Mouse (Mus musculus): Measurements from ENCODE around the gene Ifna6. TPM values are rescaled to one million over a fixed set of nuclear protein-coding genes. Genes with fewer than 3 reads are reported as not detected.
"Not testable (repeated sequence)": the region's sequence is repeated elsewhere in the genome, so short reads cannot be mapped to it uniquely, and the experiment has no call there.

Gene Ifna6
- polyA plus RNA-seq, 1 experiment from 2014 or later = not detected

GRCm38 (mm10) chr4:88835225-88835624 lies 8.0 kb downstream of the Ifna6 start, which contains the start of gene Ifna5:
Gene Ifna5, plus strand, starts transcription at chr4:88835525.
- not testable (repeated sequence) for H3K36me3 ChIP-seq (ENCODE audit: control insufficient read depth, insufficient read depth, low read length); H3K4me1 ChIP-seq (ENCODE audit: control insufficient read depth, insufficient read depth, low read length); H3K4me2 ChIP-seq (ENCODE audit: low read length); H3K27me3 ChIP-seq (replicated peaks; ENCODE audit: control insufficient read depth, insufficient read depth, low read length); DNase-seq (ENCODE audit: low spot score); ATAC-seq; H3K4me3 ChIP-seq (ENCODE audit: low read depth, low read length); H3K9ac ChIP-seq (ENCODE audit: low read length); H3K9me3 ChIP-seq (replicated peaks; ENCODE audit: control insufficient read depth, low read length); H3K27ac ChIP-seq (ENCODE audit: low read depth, low read length)
- WGBS = 80% methylated on average over 1 of the region's 1 CpGs

DNA sequence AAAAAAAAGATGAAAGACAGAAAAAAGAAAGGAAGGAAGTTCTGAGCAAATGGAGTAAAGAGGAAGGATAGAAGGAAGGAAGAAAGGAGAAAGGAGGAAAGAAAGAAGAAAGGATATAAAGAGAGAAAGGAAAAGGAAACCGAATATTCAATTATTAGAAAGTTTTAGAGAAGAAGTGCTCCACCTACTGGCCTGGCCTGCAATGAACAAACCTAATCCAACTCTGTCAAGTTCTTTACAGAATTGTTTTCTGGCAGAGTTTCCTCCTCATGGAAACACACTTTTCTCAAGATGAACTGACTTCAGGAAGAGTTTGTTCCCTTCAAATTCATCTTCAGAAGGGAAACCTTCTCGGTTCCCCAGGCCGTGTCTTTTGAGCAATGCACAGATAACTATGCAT lies 11.6 kb downstream of the Ifna6 start:
- 40% methylated on average over 3 of the region's 3 CpGs for WGBS
- Histone ChIP-seq H3K4me2 (ENCODE audit: low read length) (no peak overlapping the region), H3K27me3 (replicated peaks; ENCODE audit: control insufficient read depth, insufficient read depth, low read length) (no peaks in the 10 kb centered on the region), H3K4me1 (ENCODE audit: control insufficient read depth, insufficient read depth, low read length) (no peaks in the 10 kb centered on the region), H3K9me3 (replicated peaks; ENCODE audit: control insufficient read depth, low read length) (no peaks in the 10 kb centered on the region), H3K27ac (ENCODE audit: low read depth, low read length) (no peak overlapping the region), H3K9ac (ENCODE audit: low read length) (no peak overlapping the region), H3K4me3 (ENCODE audit: low read depth, low read length) (no peak overlapping the region), H3K36me3 (ENCODE audit: control insufficient read depth, insufficient read depth, low read length) (no peaks in the 10 kb centered on the region)
- ATAC-seq (no peak), DNase-seq (ENCODE audit: low spot score) (peak; percentile 19)

DNA sequence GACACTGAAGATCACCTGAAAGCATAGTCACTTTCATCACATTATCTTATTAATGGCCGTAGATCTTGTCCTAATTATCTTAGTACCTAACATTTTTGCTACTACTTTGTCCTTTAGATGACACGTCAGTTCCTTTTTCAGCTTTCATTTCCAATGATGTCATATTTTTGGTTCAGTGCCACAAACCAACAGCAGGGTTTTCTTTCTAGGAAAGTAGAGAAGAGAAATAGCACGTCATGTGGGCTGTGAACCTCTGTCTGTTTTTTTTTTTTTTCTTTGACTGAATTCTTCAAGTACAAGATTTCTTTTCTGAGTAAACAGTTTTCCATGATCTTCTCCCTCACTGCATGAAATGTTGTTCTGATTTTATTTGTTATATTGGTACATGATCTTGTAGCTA lies 12.8 kb downstream of the Ifna6 start:
- Histone ChIP-seq H3K9me3 (replicated peaks; ENCODE audit: control insufficient read depth, low read length) (no peaks in the 10 kb centered on the region), H3K27me3 (replicated peaks; ENCODE audit: control insufficient read depth, insufficient read depth, low read length) (no peaks in the 10 kb centered on the region), H3K4me2 (ENCODE audit: low read length) (no peak overlapping the region), H3K9ac (ENCODE audit: low read length) (no peak overlapping the region), H3K4me3 (ENCODE audit: low read depth, low read length) (no peak overlapping the region), H3K36me3 (ENCODE audit: control insufficient read depth, insufficient read depth, low read length) (no peaks in the 10 kb centered on the region), H3K4me1 (ENCODE audit: control insufficient read depth, insufficient read depth, low read length) (no peaks in the 10 kb centered on the region), H3K27ac (ENCODE audit: low read depth, low read length) (no peak overlapping the region)
- DNase-seq (ENCODE audit: low spot score) (no peak), ATAC-seq (no peak)
- 70% methylated on average over 3 of the region's 3 CpGs for WGBS

DNA sequence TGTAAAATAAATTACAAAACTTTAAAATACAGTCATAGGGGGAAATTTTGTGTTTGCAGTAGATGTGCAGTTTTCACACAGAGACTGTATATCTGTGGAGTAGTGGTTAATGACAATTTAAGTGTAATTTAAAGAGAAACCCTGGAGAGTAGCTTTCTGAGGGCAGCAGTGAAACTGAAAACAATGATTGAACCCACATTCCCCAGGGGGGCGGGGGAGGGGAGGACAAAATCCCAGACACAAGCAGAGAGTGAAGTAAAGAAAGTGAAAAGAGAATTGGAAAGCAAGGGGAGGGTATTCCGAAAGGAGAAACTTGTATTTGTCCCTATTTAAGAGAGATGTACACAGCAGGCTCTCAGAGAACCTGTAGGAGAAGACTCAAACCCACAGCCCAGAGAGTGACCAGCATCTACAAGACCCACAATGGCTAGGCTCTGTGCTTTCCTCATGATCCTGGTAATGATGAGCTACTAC lies 14.3 kb downstream of the Ifna6 start, which contains the start of gene Ifna4:
Gene Ifna4 (plus strand): TSS at position 424 of the 474 bp plus-strand sequence.
- no peak within 1 kb of the TSS for H3K4me2 ChIP-seq (ENCODE audit: low read length)
- H3K9me3 ChIP-seq (replicated peaks; ENCODE audit: control insufficient read depth, low read length) = no peaks in the 10 kb centered on the region
- H3K4me1 ChIP-seq (ENCODE audit: control insufficient read depth, insufficient read depth, low read length) = no peaks in the 10 kb centered on the region
- ATAC-seq (no peak), DNase-seq (ENCODE audit: low spot score) (no peak)
- WGBS = 35% methylated on average over 2 of the region's 2 CpGs
- no peak within 1 kb of the TSS for H3K27ac ChIP-seq (ENCODE audit: low read depth, low read length)
- H3K36me3 ChIP-seq (ENCODE audit: control insufficient read depth, insufficient read depth, low read length) = no peaks in the 10 kb centered on the region
- H3K9ac ChIP-seq (ENCODE audit: low read length) = no peak within 1 kb of the TSS
- no peaks in the 10 kb centered on the region for H3K27me3 ChIP-seq (replicated peaks; ENCODE audit: control insufficient read depth, insufficient read depth, low read length)
- H3K4me3 ChIP-seq (ENCODE audit: low read depth, low read length) = no peak within 1 kb of the TSS

DNA sequence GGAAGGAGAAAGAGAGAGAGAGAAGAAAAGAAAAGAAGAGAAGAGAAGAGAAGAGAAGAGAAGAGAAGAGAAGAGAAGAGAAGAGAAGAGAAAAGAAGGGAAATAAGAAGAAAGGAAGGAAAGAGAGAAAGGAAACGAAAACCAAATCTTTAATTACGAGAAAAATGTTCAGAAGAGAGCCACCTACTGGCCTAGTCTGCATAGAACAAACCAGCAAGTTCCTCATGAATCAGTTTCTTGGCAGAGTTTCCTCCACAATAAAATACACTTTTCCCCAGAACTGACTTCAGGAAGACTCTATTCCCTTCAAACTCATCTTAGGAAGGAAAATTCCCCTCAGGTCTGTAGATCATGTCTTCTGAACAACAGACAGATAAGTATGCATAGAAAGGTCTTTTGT lies 18.1 kb downstream of the Ifna6 start:
- ATAC-seq (no peak), DNase-seq (ENCODE audit: low spot score) (no peak)
- no peak overlapping the region for H3K27ac ChIP-seq (ENCODE audit: low read depth, low read length)
- no peak overlapping the region for H3K4me2 ChIP-seq (ENCODE audit: low read length)
- no peaks in the 10 kb centered on the region for H3K4me1 ChIP-seq (ENCODE audit: control insufficient read depth, insufficient read depth, low read length)
- no peak overlapping the region for H3K4me3 ChIP-seq (ENCODE audit: low read depth, low read length)
- H3K36me3 ChIP-seq (ENCODE audit: control insufficient read depth, insufficient read depth, low read length) = no peaks in the 10 kb centered on the region
- no peaks in the 10 kb centered on the region for H3K9me3 ChIP-seq (replicated peaks; ENCODE audit: control insufficient read depth, low read length)
- H3K27me3 ChIP-seq (replicated peaks; ENCODE audit: control insufficient read depth, insufficient read depth, low read length) = no peaks in the 10 kb centered on the region
- WGBS = 55% methylated on average over 2 of the region's 2 CpGs
- H3K9ac ChIP-seq (ENCODE audit: low read length) = no peak overlapping the region

GRCm38 (mm10) chr4:88849698-88850097 lies 22.5 kb downstream of the Ifna6 start, which contains the start of gene Ifna1:
Gene Ifna1, plus strand, starts transcription at chr4:88850087.
- no peak for ATAC-seq
- no peaks in the 10 kb centered on the region for H3K4me1 ChIP-seq (ENCODE audit: control insufficient read depth, insufficient read depth, low read length)

GRCm38 (mm10) chr4:88851026-88851763 lies 24.0 kb downstream of the Ifna6 start:
- H3K4me2 ChIP-seq (ENCODE audit: low read length) = no peak overlapping the region
- no peaks in the 10 kb centered on the region for H3K4me1 ChIP-seq (ENCODE audit: control insufficient read depth, insufficient read depth, low read length)
- DNase-seq (ENCODE audit: low spot score) (peak; percentile 67), ATAC-seq (peak; percentile 90)
- no peak overlapping the region for H3K4me3 ChIP-seq (ENCODE audit: low read depth, low read length)
- no peak overlapping the region for H3K9ac ChIP-seq (ENCODE audit: low read length)
- no peak overlapping the region; the same call in 1 of the 2 replicates for H3K27ac ChIP-seq (ENCODE audit: low read depth, low read length)
- H3K9me3 ChIP-seq (replicated peaks; ENCODE audit: control insufficient read depth, low read length) = no peaks in the 10 kb centered on the region
- 10% methylated on average over 4 of the region's 4 CpGs for WGBS
- H3K27me3 ChIP-seq (replicated peaks; ENCODE audit: control insufficient read depth, insufficient read depth, low read length) = no peaks in the 10 kb centered on the region
- H3K36me3 ChIP-seq (ENCODE audit: control insufficient read depth, insufficient read depth, low read length) = no peaks in the 10 kb centered on the region

More at GRCm38 (mm10) chr4:88849698-88850097, 22.5 kb downstream of the Ifna6 start, which contains the start of gene Ifna1:
- Histone ChIP-seq H3K9me3 (replicated peaks; ENCODE audit: control insufficient read depth, low read length) (no peaks in the 10 kb centered on the region), H3K4me3 (ENCODE audit: low read depth, low read length) (no peak within 1 kb of the TSS), H3K27ac (ENCODE audit: low read depth, low read length) (no peak within 1 kb of the TSS), H3K4me2 (ENCODE audit: low read length) (no peak within 1 kb of the TSS), H3K9ac (ENCODE audit: low read length) (no peak within 1 kb of the TSS), H3K27me3 (replicated peaks; ENCODE audit: control insufficient read depth, insufficient read depth, low read length) (no peaks in the 10 kb centered on the region), H3K36me3 (ENCODE audit: control insufficient read depth, insufficient read depth, low read length) (no peaks in the 10 kb centered on the region)
- DNase-seq (ENCODE audit: low spot score) = no peak
- 35% methylated on average over 1 of the region's 1 CpGs for WGBS

DNA sequence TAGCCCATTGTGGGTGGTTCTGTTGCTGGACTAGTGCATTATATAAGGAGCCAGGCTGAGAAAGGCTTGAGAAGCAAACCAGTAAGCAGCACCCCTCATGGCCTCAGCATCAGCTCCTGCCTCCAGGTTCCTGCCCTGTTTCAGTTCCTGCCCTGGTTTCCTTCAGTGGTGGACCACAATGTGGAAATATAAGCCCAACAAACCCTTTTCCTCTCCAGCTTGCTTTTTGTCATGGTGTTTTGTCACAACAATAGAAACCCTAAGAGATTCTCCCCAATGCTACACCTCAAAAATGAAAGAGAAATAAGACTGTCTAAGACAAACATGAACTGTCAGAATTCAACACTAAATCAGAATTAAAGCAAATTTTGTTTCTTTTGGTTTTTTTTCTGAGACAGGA lies 32.0 kb downstream of the Ifna6 start:
- Histone ChIP-seq H3K4me3 (ENCODE audit: low read depth, low read length) (no peak overlapping the region), H3K27me3 (replicated peaks; ENCODE audit: control insufficient read depth, insufficient read depth, low read length) (no peaks in the 10 kb centered on the region)
- ATAC-seq = no peak

DNA sequence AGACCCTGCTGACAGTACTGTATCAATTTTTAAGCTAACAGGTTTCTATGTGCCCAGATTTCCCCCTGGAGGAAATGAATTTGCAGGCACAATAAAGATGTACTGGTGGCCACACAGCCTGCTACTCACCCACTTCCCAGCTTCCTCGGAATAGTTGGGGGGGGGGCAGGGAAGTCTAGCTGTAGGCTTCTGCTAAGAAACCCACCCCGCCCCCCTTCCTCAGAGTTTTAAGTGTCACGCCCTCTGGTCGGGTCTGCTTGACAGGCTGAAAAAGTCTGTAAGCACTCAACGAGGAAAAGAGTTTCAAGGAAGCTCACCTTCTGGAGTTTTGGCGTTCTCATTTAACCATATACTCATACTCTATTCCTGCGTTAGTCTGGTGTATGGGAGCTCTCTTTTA lies 36.1 kb downstream of the Ifna6 start:
- no peak for ATAC-seq
- no peaks in the 10 kb centered on the region for H3K36me3 ChIP-seq (ENCODE audit: control insufficient read depth, insufficient read depth, low read length)
- 3% methylated on average over 7 of the region's 7 CpGs for WGBS

More for the DNA sequence above, 32.0 kb downstream of the Ifna6 start:
- Histone ChIP-seq H3K9ac (ENCODE audit: low read length) (no peak overlapping the region), H3K4me1 (ENCODE audit: control insufficient read depth, insufficient read depth, low read length) (no peaks in the 10 kb centered on the region), H3K4me2 (ENCODE audit: low read length) (no peak overlapping the region), H3K36me3 (ENCODE audit: control insufficient read depth, insufficient read depth, low read length) (no peaks in the 10 kb centered on the region), H3K9me3 (replicated peaks; ENCODE audit: control insufficient read depth, low read length) (no peaks in the 10 kb centered on the region), H3K27ac (ENCODE audit: low read depth, low read length) (no peak overlapping the region)
- no peak for DNase-seq (ENCODE audit: low spot score)

More for the DNA sequence above, 36.1 kb downstream of the Ifna6 start:
- H3K9me3 ChIP-seq (replicated peaks; ENCODE audit: control insufficient read depth, low read length) = no peaks in the 10 kb centered on the region
- H3K9ac ChIP-seq (ENCODE audit: low read length) = no peak overlapping the region
- no peak for DNase-seq (ENCODE audit: low spot score)
- H3K4me3 ChIP-seq (ENCODE audit: low read depth, low read length) = no peak overlapping the region
- H3K27ac ChIP-seq (ENCODE audit: low read depth, low read length) = no peak overlapping the region
- H3K4me2 ChIP-seq (ENCODE audit: low read length) = no peak overlapping the region
- no peaks in the 10 kb centered on the region for H3K4me1 ChIP-seq (ENCODE audit: control insufficient read depth, insufficient read depth, low read length)
- H3K27me3 ChIP-seq (replicated peaks; ENCODE audit: control insufficient read depth, insufficient read depth, low read length) = no peaks in the 10 kb centered on the region
